Mouse (Mus musculus): ENCODE data around the gene Grin2b.

DNA sequence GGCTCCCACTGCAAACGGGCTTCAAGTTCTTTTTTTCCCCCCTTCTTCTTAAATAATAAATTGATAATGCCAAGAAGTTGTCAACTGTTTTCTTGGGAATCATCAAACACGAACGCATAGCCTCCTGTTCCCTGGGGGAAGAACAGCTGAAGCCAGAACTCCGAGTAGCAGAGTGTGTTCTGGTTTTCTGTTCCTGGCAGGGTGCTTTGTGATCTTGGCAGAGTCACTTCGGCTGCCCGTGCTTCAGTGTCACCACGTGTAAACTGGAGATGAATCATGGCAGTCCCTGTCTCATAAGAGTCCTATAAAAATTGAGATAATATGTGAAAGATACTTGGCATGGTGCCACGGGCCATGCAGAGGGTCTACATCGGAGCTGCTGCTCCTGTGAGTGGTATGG lies 485.4 kb downstream of the Grin2b start:
- TF ChIP-seq CTCF (IDR thresholded peaks at IDR 0.05; ENCODE audit: borderline replicate concordance, extremely low read depth, insufficient read depth, insufficient read length) (no peak), POLR2A (IDR thresholded peaks at IDR 0.05; ENCODE audit: borderline replicate concordance, extremely low read depth, insufficient read depth, insufficient read length, poor library complexity, severe bottlenecking) (no peak)

All from brain, embryonic 14.5 days (tissue).